In genomic region chr6:137613903-137614302, GRCm38 (mm10) we compare ENCODE assay signal across 9 mouse cellular contexts. TPM values are rescaled to one million over a fixed set of nuclear protein-coding genes. Genes with fewer than 3 reads are reported as not detected.
DNase-seq lines count a peak whose midpoint lies in the region; ATAC-seq and TF ChIP-seq lines count a peak whose summit lies in the region.
"Had no signal": no experiment of that assay in that cellular context is flagged by ENCODE, and none has a peak within 500 bp of the region (broad histone marks: within the 10 kb centered on the region; RNA-seq: fewer than 3 reads in every experiment).

No protein-coding gene starts in this region.

- H3K27me3 ChIP-seq in lung, embryonic 15.5 days = no peaks in the 10 kb centered on the region
- no peaks in the 10 kb centered on the region for H3K27me3 ChIP-seq in hindbrain, postnatal 0 days (ENCODE audit: insufficient read depth, low read length)
- H3K27me3 ChIP-seq: limb, embryonic 12.5 days had no signal

- 32% methylated on average over 4 of the region's 4 CpGs for whole genome bisulfite sequencing in lung, embryonic 15.5 days
- 48% methylated on average over 4 of the region's 4 CpGs for WGBS in lung, adult 2 months
- 39% methylated on average over 4 of the region's 4 CpGs for WGBS in hindbrain, postnatal 0 days

- H3K27ac ChIP-seq in lung, embryonic 15.5 days = no peak overlapping the region
- no peak overlapping the region for H3K27ac ChIP-seq in gastrocnemius, adult 2 months
- H3K27ac ChIP-seq in hindbrain, postnatal 0 days = no peak overlapping the region
- H3K27ac ChIP-seq: limb, embryonic 12.5 days had no signal

- no peak overlapping the region for H3K9ac ChIP-seq in lung, embryonic 15.5 days
- H3K9ac ChIP-seq in hindbrain, postnatal 0 days (replicated peaks; ENCODE audit: low read length) = no peak overlapping the region
- H3K9ac ChIP-seq: limb, embryonic 12.5 days had no signal

- no peak for TF ChIP-seq POLR2A in lung, adult 2 months (IDR thresholded peaks at IDR 0.05; ENCODE audit: borderline replicate concordance, extremely low read depth, low read depth, low read length)

- H3K4me3 ChIP-seq in lung, embryonic 15.5 days = no peak overlapping the region
- no peak overlapping the region for H3K4me3 ChIP-seq in lung, adult 2 months (replicated peaks; ENCODE audit: extremely low read depth, low read depth, low read length)
- no peak overlapping the region for H3K4me3 ChIP-seq in gastrocnemius, adult 2 months
- H3K4me3 ChIP-seq in hindbrain, postnatal 0 days (ENCODE audit: low read length) = no peak overlapping the region
- H3K4me3 ChIP-seq: erythroblast, embryonic 14.5 days; limb, embryonic 12.5 days had no signal

- no peak for TF ChIP-seq CTCF in lung, adult 2 months (IDR thresholded peaks at IDR 0.05; ENCODE audit: insufficient read depth, low read length)
- TF ChIP-seq CTCF in gastrocnemius, adult 2 months (IDR thresholded peaks at IDR 0.05) = no peak
- peak; percentile 15; the same call in 1 of the 2 replicates for TF ChIP-seq CTCF in hindbrain, postnatal 0 days (IDR thresholded peaks at IDR 0.05; ENCODE audit: low read depth)

- no peaks in the 10 kb centered on the region for H3K36me3 ChIP-seq in lung, embryonic 15.5 days
- no peaks in the 10 kb centered on the region for H3K36me3 ChIP-seq in hindbrain, postnatal 0 days (ENCODE audit: insufficient read depth, low read length)
- H3K36me3 ChIP-seq: limb, embryonic 12.5 days had no signal

- peaks cover 15% of the 10 kb centered on the region; the same call in 1 of the 2 replicates for H3K4me1 ChIP-seq in lung, embryonic 15.5 days
- H3K4me1 ChIP-seq in lung, adult 2 months (ENCODE audit: control insufficient read depth, insufficient read depth, low read length) = peaks cover 2% of the 10 kb centered on the region; the same call in 1 of the 2 replicates
- H3K4me1 ChIP-seq in hindbrain, postnatal 0 days (ENCODE audit: insufficient read depth, low read length) = no peaks in the 10 kb centered on the region

- peak; percentile 47; the same call in 1 of the 2 replicates for ATAC-seq in lung, embryonic 15.5 days (ENCODE audit: borderline replicate concordance, extremely low read depth, low FRiP score, low TSS enrichment)
- no peak; the same call in 1 of the 2 replicates for ATAC-seq in hindbrain, postnatal 0 days

- intact Hi-C loops in gastrocnemius, adult 2 months (cut with DNase I) = no loop called here

- H3K4me2 ChIP-seq in lung, embryonic 15.5 days = no peak overlapping the region
- no peak overlapping the region for H3K4me2 ChIP-seq in hindbrain, postnatal 0 days (ENCODE audit: low read depth, low read length)
- H3K4me2 ChIP-seq: limb, embryonic 12.5 days had no signal

- no peak for DNase-seq in lung, adult 2 months
- peak; percentile 56 for DNase-seq in gastrocnemius, adult 2 months
- DNase-seq in hindbrain, postnatal 0 days (ENCODE audit: low spot score) = peak; percentile 26
- peak; percentile 38 to 65 for DNase-seq in lung, postnatal 4 days
- DNase-seq in thymus, postnatal 36 days = no peak
- DNase-seq in urinary bladder, postnatal 10 days (ENCODE audit: low spot score) = no peak

- H3K9me3 ChIP-seq in lung, embryonic 15.5 days = no peaks in the 10 kb centered on the region
- no peaks in the 10 kb centered on the region for H3K9me3 ChIP-seq in hindbrain, postnatal 0 days (ENCODE audit: low read length)
- H3K9me3 ChIP-seq: limb, embryonic 12.5 days had no signal

RNA-seq across cellular contexts. Expression of gene Eps8, which starts 40.8 kb away (rescaled TPM):
- polyA plus RNA-seq in lung, embryonic 15.5 days (2015; fragmentation: Nextera tagmentation; extraction: Ambion mirVana) = 24.5 and 26.0 TPM in 2 replicates
- polyA plus RNA-seq in lung, adult 2 months (2012; rRNA removed) = 15.9 and 16.0 TPM in 2 replicates
- 1 to 10 TPM; 4.3 to 6.9 TPM for total RNA-seq in gastrocnemius, adult 2 months (2021)
- 31.8 and 32.2 TPM in 2 replicates for total RNA-seq in hindbrain, postnatal 0 days (2014; rRNA removed)
- 40.0 and 43.3 TPM in 2 replicates for polyA plus RNA-seq in hindbrain, postnatal 0 days (2015; fragmentation: Nextera tagmentation; extraction: Ambion mirVana)

Comparison
In these comparisons a context has a peak if more than half of its experiments do, and no peak if none do; other contexts are left out.
1. DNase-seq: peak in gastrocnemius, adult 2 months (single experiment), hindbrain, postnatal 0 days (single experiment) and lung, postnatal 4 days (2 of 2); none in lung, adult 2 months (single experiment), thymus, postnatal 36 days (0 of 2) and urinary bladder, postnatal 10 days (single experiment).